Mouse (Mus musculus): ENCODE measurements around the gene Myh14.
A peak's percentile ranks its signal among the peaks of the same experiment; 100 is the strongest.

Myh14 gene

DNA sequence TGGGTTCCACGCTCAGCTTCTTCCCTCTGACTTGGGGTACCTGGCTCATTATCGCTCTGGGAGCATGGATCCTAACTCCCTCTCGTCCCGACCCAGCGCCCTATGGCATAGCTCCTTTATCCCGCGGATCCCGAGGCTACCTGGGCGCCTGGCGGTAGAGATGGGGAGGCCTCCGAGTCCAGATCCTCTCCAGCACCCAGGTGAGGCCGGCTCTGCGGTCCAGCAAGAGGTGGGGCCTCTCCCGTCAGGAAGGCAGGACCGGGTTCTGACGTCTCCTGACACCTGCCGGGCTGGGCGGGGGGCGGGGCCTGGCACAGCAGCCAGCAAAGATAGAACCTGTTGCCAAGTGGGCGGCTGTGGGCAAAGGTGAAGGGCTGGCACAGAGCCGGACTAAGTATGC, 1.5 kb downstream of the Myh14 start:
- DNase-seq, result no peak

DNA sequence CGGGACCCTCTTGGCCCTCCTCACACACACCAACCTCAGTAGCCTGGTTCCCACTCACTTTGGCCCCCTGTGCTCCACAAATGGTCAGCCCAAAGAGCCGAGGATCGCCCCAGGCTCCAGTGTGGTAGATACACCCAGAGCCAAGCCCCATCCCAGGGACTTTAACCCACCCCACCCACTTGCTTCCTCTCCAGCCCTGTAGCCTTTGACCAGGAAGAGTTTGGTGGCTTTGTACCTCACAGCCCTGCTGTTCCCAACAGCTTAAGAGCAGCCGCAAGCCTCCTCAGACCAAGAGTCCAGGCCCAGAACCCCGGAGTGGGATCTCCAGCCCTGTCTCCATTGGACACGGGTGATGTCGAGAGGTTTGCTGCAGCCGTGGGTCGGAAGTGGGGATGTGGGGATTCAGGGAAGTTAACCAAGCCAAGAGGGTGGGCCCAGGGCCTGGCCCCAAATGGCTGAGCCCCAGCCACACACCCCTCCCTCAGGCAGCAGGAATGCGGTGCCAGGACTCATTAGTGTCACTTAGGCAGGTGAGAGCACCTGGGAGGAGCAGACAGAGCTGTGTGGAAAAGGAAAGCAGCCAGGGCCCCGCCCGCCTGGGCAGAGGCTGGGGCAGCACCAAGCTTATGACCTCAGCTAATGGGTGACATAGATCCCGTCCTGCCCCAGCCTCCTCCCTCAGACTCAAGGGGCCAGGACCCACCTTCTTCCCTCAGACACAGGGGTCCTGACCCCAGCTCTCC, 2.5 kb downstream of the Myh14 start:
- no peak for DNase-seq

DNA sequence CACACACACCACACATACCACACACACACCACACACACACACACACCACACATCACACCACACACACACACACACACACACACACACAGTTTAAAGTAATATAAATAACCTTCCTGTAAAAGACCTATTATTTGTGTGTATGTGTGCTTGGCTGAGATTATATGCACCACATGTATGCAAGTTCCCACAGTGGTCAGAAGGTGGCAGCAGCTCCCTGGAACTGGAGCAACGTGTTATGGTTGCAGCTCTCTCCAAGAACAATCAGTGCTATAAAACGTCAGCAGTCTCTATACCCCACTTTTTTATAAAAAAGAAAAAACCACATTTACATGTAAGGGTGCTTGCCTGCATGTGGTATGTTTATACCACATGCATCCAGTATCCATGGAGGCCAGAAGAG, 4.2 kb downstream of the Myh14 start:
- DNase-seq, result no peak

GRCm38 (mm10) chr7:44664731-44665130, 5.9 kb downstream of the Myh14 start:
- no peak for DNase-seq

- no peak for DNase-seq
Measured at GRCm38 (mm10) chr7:44663546-44663945, 7.1 kb downstream of the Myh14 start.

DNA sequence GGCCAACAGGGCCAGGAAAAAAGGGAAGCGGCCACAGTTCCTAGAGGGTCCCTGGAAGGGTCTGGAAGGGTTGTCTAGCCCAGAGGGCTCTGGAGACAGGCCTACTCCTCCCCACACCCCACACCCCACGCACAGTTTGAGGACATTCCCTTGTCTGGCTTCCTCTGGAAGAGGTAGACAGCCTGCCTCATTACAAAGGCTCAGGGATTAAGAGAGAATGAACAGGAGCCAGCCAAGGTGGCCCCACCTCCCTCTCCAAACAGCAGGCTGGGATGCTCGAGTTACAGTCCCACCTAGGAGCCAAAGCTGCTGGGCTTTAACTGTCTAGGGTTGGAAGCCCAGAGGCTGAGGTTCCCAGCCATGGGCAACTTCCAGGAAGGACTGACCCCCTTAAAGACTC, 8.1 kb downstream of the Myh14 start:
- no peak for DNase-seq

GRCm38 (mm10) chr7:44662168-44662567, 8.5 kb downstream of the Myh14 start:
- no peak for DNase-seq

- DNase-seq, result peak; percentile 85
Measured at GRCm38 (mm10) chr7:44661219-44661618, 9.4 kb downstream of the Myh14 start.

DNA sequence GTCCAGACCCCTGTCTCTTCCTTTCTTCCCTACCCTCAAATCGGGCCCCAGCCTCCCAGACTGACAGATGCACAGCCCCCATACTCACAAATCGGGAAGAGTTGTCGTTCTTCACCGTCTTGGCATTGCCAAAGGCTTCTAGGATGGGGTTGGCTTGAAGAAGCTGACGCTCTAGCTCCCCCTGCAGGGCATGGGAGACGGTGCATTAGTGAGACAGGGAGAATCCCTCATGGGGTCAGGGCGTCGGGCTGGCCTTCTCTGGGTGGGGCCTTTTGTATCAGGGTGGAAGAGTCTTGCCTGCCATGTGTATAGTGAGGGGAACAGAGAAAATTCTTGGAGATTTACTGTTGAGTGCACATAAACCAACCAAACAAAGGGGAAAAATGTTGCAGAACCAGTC, 15.1 kb downstream of the Myh14 start:
- peak; percentile 45 for DNase-seq

GRCm38 (mm10) chr7:44653773-44654172, 16.9 kb downstream of the Myh14 start:
- DNase-seq, result no peak

- no peak for DNase-seq
Measured at GRCm38 (mm10) chr7:44651416-44651815, 19.2 kb downstream of the Myh14 start.

DNA sequence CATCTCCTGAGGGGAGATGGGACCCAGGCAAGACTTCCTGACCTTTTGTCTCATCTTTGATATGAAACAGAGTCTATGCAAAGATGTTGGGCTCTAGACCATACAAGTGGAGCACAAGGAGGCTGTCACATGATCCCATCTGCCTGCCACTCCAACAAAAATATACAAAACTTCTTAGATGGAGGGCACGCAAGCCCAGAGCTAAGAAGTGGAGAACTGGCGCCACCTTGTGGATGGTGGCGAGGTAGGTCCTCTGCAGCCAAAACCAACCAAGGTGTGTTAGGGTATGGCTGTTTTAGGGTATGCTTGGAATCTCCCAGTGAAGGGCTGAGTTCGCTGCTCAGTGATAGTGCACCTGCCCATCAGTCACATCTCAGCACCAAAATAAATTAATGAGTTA, 20.7 kb downstream of the Myh14 start:
- DNase-seq, result peak; percentile 67

DNA sequence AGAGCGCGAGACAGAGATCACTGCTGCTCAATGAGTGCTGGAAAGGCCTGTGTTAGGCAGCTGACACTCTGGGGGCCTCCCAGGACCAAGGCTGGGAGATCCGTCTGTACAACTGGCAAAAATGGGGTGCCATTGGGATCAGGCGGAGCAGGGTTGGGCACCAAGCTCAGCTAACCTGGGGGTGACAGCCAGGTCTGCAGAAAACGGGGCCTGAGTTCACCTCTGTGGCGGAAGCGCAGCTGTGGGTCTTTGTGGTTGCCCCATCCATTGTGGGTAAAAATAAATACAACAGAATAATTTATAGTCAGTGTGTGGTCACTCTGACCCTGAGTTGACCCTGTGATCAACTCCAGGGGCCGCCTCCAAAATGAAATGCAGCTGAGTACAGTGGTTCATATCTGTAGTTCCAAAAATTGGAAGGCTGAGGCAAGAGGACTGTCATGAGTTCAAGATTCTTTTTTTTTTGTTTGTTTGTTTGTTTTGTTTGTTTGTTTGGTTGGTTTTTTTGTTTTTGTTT, 21.5 kb downstream of the Myh14 start:
- no peak for DNase-seq

DNA sequence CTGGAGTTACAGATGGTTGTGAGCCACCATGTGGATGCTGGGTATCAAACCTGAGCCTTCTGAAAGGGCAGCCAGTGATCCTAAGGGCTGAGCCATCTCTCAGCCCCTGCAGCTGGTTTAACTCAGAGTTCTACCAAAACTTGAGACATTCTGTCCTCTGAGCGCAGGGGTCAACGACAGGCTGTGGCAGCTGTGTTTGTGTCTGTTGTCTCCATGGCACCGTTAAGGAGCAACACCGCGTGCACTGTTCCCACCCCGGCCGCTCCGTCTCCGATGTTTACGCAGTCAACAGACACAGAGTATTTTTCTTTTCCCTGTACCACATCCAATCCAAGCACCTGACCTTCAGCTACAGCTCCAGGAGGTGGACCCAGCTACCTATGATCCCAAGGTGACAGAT, 22.9 kb downstream of the Myh14 start:
- no peak for DNase-seq

- peak; percentile 73 for DNase-seq
Measured at GRCm38 (mm10) chr7:44647042-44647724, 23.5 kb downstream of the Myh14 start.

DNA sequence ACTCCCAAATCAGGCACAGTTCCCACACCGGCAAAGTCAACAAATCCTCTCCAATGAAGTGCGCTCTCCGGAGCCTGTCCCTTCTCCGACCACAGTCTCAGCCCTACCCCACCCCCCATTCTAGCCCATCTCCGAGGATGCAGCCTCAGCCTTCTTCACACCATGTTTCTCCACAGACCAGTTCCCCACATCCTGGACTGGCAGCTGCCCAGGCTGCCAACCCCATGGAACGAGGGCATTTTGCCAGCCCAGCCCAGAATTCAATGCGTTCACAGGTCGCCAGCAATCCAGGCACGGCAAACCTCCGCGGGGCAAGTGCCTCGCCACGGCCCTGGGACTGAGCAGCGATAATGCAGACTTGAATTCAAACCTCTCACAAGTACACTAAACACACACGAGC, 24.7 kb downstream of the Myh14 start:
- no peak for DNase-seq

- DNase-seq, result no peak
Measured at GRCm38 (mm10) chr7:44645256-44645655, 25.4 kb downstream of the Myh14 start.

DNA sequence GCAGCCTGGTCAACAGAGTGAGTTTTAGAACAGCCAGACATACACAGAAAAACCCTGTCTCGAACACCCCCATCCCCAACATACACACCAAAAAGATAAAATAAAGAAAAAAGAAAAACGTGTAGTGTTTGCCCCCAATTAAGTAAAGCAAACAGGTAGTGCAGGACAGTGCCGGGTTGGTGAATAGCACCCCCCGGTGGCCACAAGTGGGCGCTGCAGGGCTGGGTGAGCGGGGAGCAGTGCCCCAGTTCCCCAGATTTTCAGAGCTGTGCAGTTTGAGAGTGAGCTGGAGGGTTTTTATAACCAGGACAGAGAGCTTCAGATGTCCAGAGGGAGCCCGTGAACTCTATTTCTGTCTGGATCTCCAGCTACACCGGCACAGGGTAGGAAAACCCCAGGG, 28.8 kb downstream of the Myh14 start:
- DNase-seq, result peak; percentile 32

- DNase-seq, result peak; percentile 78
Measured at GRCm38 (mm10) chr7:44640843-44641605, 29.6 kb downstream of the Myh14 start.

DNA sequence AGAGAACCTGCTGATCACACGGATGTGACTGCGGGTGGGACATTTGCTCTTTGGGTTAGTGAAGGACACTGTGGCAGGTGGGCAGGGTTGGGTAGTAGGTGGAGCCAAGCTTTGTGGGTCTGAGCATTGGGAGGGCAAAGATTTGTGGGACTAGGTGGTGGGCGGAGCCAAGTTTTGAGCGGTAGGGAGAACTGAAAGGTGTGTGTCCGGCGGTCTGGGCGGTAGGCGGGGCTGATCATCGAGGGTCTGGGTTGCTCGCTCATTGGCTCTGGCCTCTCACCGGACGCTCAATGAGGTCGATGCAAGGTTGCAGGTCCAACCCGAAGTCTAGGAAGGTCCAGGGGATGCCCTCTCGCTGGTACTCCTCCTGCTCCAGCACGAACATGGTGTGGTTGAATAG, 32.0 kb downstream of the Myh14 start:
- DNase-seq, result no peak

GRCm38 (mm10) chr7:44636684-44637083, 34.0 kb downstream of the Myh14 start:
- DNase-seq, result peak; percentile 60

GRCm38 (mm10) chr7:44633407-44633806, 37.2 kb downstream of the Myh14 start:
- no peak for DNase-seq

DNA sequence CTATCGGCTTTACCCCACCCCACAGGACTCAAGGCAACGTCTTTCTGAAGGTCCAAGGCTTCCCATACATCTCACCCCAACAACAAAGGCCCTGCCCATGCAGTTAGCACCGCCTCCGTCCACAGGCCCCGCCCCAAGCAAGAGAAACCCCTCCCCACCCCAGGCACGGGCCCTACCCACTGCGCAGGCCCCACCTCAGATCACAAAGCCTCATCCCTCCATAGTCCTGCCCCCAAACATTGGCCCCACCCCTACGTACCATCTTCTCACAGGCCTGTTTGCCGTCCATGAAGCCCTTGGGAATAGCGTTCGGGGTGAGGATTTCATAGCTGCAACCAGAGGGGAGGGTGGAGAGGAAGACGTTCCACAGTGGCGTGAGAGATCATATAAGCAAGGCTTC, 38.0 kb downstream of the Myh14 start:
- DNase-seq, result no peak

DNA sequence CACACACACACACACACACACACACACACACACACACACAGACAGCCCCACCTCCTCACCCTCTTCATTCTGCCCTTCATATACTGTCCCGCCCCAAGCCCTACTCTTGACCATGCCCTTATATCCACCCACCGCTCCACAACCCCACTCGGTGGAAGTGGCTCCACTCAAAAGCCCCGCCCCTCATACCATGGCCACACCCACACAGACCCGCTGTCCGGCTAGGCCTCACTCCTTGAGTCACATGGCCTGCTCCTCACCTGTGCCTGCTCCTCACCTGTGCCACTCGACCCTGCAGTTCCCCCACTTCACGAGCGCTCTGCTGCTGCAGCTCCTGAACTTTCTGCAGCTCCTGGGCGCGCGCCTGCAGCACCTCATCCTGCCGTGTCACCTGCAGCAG, 40.2 kb downstream of the Myh14 start:
- no peak for DNase-seq
